Mouse (Mus musculus) lung, embryonic 14.5 days (tissue): ENCODE measurements at regions not wholly inside any gene's neighbourhood (a gene's known extent, or its start where the extent isn't known, plus 50 kb on each side); places are given as distances from the start of the nearest gene placed in this dataset.

Source experiments
- ATAC-seq: fragments of 200-750 bp; cut with Nextera tagmentation; 2 replicates; pipeline ENCODE4 v1.8.0; 2017; ENCODE audit warnings: mild to moderate bottlenecking, moderate TSS enrichment, moderate library complexity; ENCODE audit not compliant: insufficient read depth
- DNase-seq: peaks from one replicate; pipeline ENCODE4 v3.0.0-alpha.2; 2015
- H3K27ac ChIP-seq: fragments of 300-500 bp; sonication (generic); 2 replicates; pipeline ENCODE4 v1.5.1; 2014; ENCODE audit warnings: low read depth, mild to moderate bottlenecking, moderate library complexity
- H3K27me3 ChIP-seq: fragments of 300-500 bp; sonication (generic); 2 replicates; pipeline ENCODE4 v1.6.1; 2014; ENCODE audit warnings: low read length, control low read depth; ENCODE audit not compliant: insufficient read depth
- H3K36me3 ChIP-seq: fragments of 300-500 bp; sonication (generic); 2 replicates; pipeline ENCODE4 v1.6.1; 2014; ENCODE audit warnings: control low read depth; ENCODE audit not compliant: insufficient read depth
- H3K4me1 ChIP-seq: fragments of 300-500 bp; sonication (generic); 2 replicates; pipeline ENCODE4 v1.6.1; 2014; ENCODE audit warnings: antibody characterized with exemption, control low read depth; ENCODE audit not compliant: insufficient read depth
- H3K4me2 ChIP-seq: fragments of 300-500 bp; sonication (generic); 2 replicates; pipeline ENCODE4 v1.6.1; 2014; ENCODE audit warnings: mild to moderate bottlenecking
- H3K4me3 ChIP-seq: fragments of 300-500 bp; sonication (generic); 2 replicates; pipeline ENCODE4 v1.5.1; 2014; ENCODE audit warnings: low read depth, low read length
- H3K9ac ChIP-seq: fragments of 300-500 bp; sonication (generic); 2 replicates; pipeline ENCODE4 v1.6.1; 2014
- H3K9me3 ChIP-seq: fragments of 300-500 bp; sonication (generic); 2 replicates; pipeline ENCODE4 v1.6.1; 2016; ENCODE audit warnings: low read depth, low read length, control low read depth
- CTCF ChIP-seq: IDR thresholded peaks from 2 replicates; pipeline ENCODE4 v1.5.1; 2016; ENCODE audit warnings: antibody characterized with exemption, low read depth
- WGBS: fragments of 180-500 bp; shearing (Covaris S2); extraction: QIAGEN DNeasy Blood & Tissue Kit; methylation state at CpG from one replicate; pipeline ENCODE4 v1.1.7; 2014; 5-methylcytosine and 5-hydroxymethylcytosine counted together

- Histone ChIP-seq H3K9ac (no peak overlapping the region), H3K27ac (no peak overlapping the region), H3K9me3 (no peaks in the 10 kb centered on the region), H3K27me3 (peaks cover 34% of the 10 kb centered on the region), H3K4me1 (no peaks in the 10 kb centered on the region), H3K4me2 (peak overlapping the region; percentile 85; the same call in 1 of the 2 replicates), H3K36me3 (no peaks in the 10 kb centered on the region), H3K4me3 (peak overlapping the region; percentile 43; the same call in 1 of the 2 replicates)
- no peak for ATAC-seq
- TF ChIP-seq CTCF = no peak
- 43% methylated on average over 12 of the region's 12 CpGs for WGBS
- DNase-seq = no peak
Measured at GRCm38 (mm10) chr1:34677105-34677741, 97.8 kb downstream of the Amer3 start.

GRCm38 (mm10) chr1:34677832-34678733, 98.6 kb downstream of the Amer3 start:
- H3K27me3 ChIP-seq = peaks cover 34% of the 10 kb centered on the region
- DNase-seq = peak; percentile 56
- peak; percentile 88 for ATAC-seq

GRCm38 (mm10) chr1:34678734-34679068, 99.2 kb downstream of the Amer3 start:
- TF ChIP-seq CTCF = no peak
- no peak for ATAC-seq
- Histone ChIP-seq H3K27ac (no peak overlapping the region), H3K27me3 (peaks cover 34% of the 10 kb centered on the region), H3K9me3 (no peaks in the 10 kb centered on the region), H3K4me2 (peak overlapping the region; percentile 85), H3K36me3 (no peaks in the 10 kb centered on the region), H3K9ac (no peak overlapping the region; the same call in 1 of the 2 replicates), H3K4me1 (no peaks in the 10 kb centered on the region), H3K4me3 (peak overlapping the region; percentile 43)
- no peak for DNase-seq
- 2% methylated on average over 9 of the region's 9 CpGs for WGBS

More at GRCm38 (mm10) chr1:34677832-34678733, 98.6 kb downstream of the Amer3 start:
- Histone ChIP-seq H3K4me1 (no peaks in the 10 kb centered on the region), H3K4me2 (peak overlapping the region; percentile 85), H3K9ac (peak overlapping the region; percentile 35), H3K27ac (no peak overlapping the region), H3K36me3 (no peaks in the 10 kb centered on the region), H3K9me3 (no peaks in the 10 kb centered on the region), H3K4me3 (peak overlapping the region; percentile 43)
- TF ChIP-seq CTCF = no peak
- WGBS = under 1% methylated on average over 56 of the region's 56 CpGs

- Histone ChIP-seq H3K4me2 (no peak overlapping the region), H3K27me3 (no peaks in the 10 kb centered on the region), H3K36me3 (no peaks in the 10 kb centered on the region), H3K27ac (no peak overlapping the region), H3K4me1 (no peaks in the 10 kb centered on the region), H3K9me3 (no peaks in the 10 kb centered on the region), H3K9ac (no peak overlapping the region), H3K4me3 (no peak overlapping the region)
- no peak for ATAC-seq
- WGBS = 15% methylated on average over 2 of the region's 2 CpGs
- DNase-seq = no peak
- TF ChIP-seq CTCF = no peak
Measured at GRCm38 (mm10) chr1:34686539-34686938, 107.1 kb downstream of the Amer3 start.

GRCm38 (mm10) chr1:34696533-34696932, 117.1 kb downstream of the Amer3 start:
- Histone ChIP-seq H3K27me3 (no peaks in the 10 kb centered on the region), H3K4me3 (no peak overlapping the region), H3K9me3 (no peaks in the 10 kb centered on the region), H3K4me2 (no peak overlapping the region), H3K36me3 (no peaks in the 10 kb centered on the region), H3K27ac (no peak overlapping the region), H3K9ac (no peak overlapping the region), H3K4me1 (no peaks in the 10 kb centered on the region)
- no peak for ATAC-seq
- no peak for TF ChIP-seq CTCF
- 74% methylated on average over 4 of the region's 4 CpGs for WGBS
- no peak for DNase-seq

- no peak overlapping the region for H3K4me3 ChIP-seq
- ATAC-seq = no peak
- H3K27me3 ChIP-seq = no peaks in the 10 kb centered on the region
- no peak overlapping the region for H3K27ac ChIP-seq
- H3K4me1 ChIP-seq = no peaks in the 10 kb centered on the region
- WGBS = 41% methylated on average over 17 of the region's 17 CpGs
- no peaks in the 10 kb centered on the region for H3K9me3 ChIP-seq
- no peak overlapping the region for H3K4me2 ChIP-seq
- peak; percentile 76 for DNase-seq
- peak; percentile 76 for TF ChIP-seq CTCF
- H3K9ac ChIP-seq = no peak overlapping the region
- H3K36me3 ChIP-seq = no peaks in the 10 kb centered on the region
Measured at GRCm38 (mm10) chr1:34700237-34701030, 121.0 kb downstream of the Amer3 start.

- DNase-seq (no peak), ATAC-seq (no peak)
- no peak for TF ChIP-seq CTCF
- Histone ChIP-seq H3K4me1 (no peaks in the 10 kb centered on the region), H3K27me3 (no peaks in the 10 kb centered on the region), H3K4me2 (no peak overlapping the region), H3K9me3 (no peaks in the 10 kb centered on the region), H3K4me3 (no peak overlapping the region), H3K9ac (no peak overlapping the region), H3K27ac (no peak overlapping the region), H3K36me3 (no peaks in the 10 kb centered on the region)
- WGBS = 71% methylated on average over 7 of the region's 7 CpGs
Measured at GRCm38 (mm10) chr1:34701436-34701835, 122.0 kb downstream of the Amer3 start.
